Mouse (Mus musculus) lung, postnatal 0 days (tissue): ENCODE measurements around the gene Rslcan18.

Source experiments
- CTCF ChIP-seq: IDR thresholded peaks from 2 replicates; pipeline ENCODE4 v1.5.1; 2016; ENCODE audit warnings: antibody characterized with exemption, mild to moderate bottlenecking
- EP300 ChIP-seq: IDR thresholded peaks from 2 replicates; pipeline ENCODE4 v1.6.1; 2016; ENCODE audit warnings: antibody characterized with exemption, mild to moderate bottlenecking, control low read depth

GRCm38 (mm10) chr13:67081946-67082345 is 34.1 kb downstream of the Rslcan18 start:
- TF ChIP-seq CTCF: no peak
- TF ChIP-seq EP300: no peak
